Mouse (Mus musculus) midbrain, embryonic 16.5 days (tissue): Measurements from ENCODE around the gene Plekha3. TPM values are rescaled to one million over a fixed set of nuclear protein-coding genes. Genes with fewer than 3 reads are reported as not detected.

Source experiments
- polyA plus RNA-seq: library from polyadenylated mRNA; unstranded; fragments of >200 nt; fragmentation: Nextera tagmentation; extraction: Ambion mirVana; gene quantifications from 2 replicates; pipeline ENCODE4 v1.2.1, GENCODE M21; 2015

The Plekha3 gene
- polyA plus RNA-seq, 1 experiment from 2014 or later, result 5.5 TPM

Other genes with a start within 250 kb of the Plekha3 start
- 114 and 119 TPM in 2 replicates for gene Prkra, start 27.3 kb upstream of the Plekha3 start, polyA plus RNA-seq
- gene Pjvk, start 26.8 kb upstream of the Plekha3 start, polyA plus RNA-seq, result 0.51 and 0.94 TPM in 2 replicates
- gene Fkbp7, start 2.2 kb upstream of the Plekha3 start, polyA plus RNA-seq, result 8.6 and 11.8 TPM in 2 replicates